Mouse (Mus musculus) lung, postnatal 36 days (tissue): Measurements from ENCODE around the gene Fst.

ENCODE experiments used
- DNase-seq: peaks from one replicate; pipeline ENCODE4 v3.0.0; 2022; ENCODE audit warnings: mixed read lengths

Gene Fst

DNA sequence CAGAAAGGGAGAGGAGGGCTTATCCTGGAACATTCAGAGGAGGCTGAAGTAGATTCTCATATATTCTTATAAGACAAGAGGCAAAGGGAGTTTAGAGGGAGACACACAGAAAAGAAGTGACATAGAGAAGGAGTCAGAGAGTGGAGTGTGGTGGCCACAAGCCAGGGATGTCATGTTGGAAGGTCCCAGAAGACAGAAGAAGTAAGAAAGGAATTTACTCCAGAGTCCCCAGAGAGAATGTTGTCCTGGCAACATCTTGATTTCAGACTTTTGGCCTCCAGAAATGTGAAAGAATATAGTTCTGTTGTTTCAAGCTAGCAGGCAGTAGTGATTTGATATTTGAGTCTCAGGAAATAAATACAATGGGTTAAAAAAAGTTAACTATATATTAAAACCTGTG lies 46.4 kb downstream of the Fst start:
- DNase-seq, result no peak

DNA sequence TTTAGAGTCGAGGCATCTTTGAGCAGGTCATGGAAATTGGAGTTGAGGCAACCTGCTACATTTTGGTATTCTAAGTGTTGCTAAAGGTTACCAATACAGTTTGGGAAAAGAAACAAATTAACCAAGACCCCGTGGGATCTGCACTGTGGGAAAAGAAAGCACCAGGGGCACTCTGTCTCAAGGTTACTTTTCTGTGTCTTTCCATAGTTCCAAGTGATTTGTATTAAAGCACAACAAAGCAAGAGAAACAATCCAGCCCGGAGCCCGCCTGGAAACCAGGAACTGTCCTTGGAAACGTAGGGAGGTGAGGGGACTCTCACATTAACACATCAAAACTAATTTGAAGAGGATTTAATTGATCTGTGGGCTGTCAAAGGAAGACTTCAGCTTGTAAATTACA lies 51.9 kb downstream of the Fst start:
- no peak for DNase-seq

DNA sequence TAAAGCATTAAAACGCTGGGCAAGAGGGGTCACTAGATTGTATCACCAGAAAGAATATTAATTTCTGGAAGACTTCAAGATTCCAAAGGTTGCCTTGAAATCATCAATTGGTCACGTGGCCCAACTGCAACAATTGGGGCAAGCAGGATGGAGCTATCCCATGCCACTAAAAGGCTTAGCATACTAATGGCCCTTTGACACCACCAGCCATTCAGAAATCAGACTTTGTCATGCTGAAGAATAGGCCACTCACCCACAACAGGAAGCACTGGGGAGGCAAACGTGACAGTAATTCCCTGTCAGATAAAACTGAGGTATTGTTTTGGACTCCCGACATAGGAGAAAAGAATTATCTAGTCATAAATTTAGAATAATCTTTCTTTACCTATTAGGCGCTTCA lies 52.3 kb downstream of the Fst start:
- DNase-seq, result no peak

DNA sequence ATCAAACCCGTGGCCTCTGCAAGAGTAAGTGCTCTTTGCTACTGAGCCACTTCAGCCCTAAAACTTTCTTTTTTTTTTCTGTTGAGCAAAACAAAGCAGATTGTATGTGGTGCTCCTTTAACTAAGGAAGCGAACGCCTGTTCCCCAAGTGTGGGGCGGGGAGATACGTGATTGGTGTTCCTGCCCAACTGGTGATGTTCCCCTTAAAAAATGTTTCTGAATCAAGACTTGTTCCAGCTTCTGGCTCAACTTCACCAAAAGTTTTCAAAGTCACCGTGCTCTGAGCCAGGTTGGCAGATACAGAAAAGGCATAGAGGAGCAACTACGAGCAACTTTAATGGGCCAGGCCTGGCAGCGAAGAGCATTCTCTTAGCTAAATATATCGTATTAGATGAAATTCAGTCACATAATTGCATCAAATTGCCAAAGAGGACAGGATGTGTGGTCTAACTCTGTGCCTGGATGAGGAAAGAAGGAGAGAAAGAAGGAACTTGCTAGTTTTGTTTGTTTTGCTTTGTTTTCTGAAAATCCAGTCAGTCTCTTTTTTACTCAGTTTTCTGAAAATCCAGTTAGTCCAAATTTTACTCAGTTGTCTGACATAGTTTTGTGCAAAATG lies 53.5 kb downstream of the Fst start:
- peak; percentile 7 for DNase-seq
